ENCODE assay signal across 14 mouse cellular contexts in the genomic region with DNA sequence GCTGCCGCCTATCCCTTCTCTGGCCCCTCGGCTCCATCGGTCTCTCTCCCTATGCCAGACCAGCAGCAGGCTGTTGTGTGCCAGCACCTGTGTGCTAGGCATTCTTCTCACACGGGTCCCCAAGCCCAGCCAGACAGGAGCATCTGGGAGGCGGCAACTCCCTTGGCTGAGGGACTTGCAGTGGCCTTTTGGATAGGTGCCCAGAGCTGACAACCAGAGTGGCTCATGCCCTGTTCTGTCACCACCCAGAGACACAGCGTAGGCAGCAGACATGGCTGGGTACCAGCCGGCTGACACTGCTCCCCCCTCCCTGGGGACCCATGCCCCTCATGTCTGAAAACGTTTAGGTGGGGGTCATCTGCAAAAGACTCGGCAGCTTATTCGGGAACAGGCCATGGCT.
DNase-seq lines count a peak whose midpoint lies in the region; ATAC-seq lines count a peak whose summit lies in the region.
"Had no signal": no experiment of that assay in that cellular context is flagged by ENCODE, and none has a peak within 500 bp of the region (broad histone marks: within the 10 kb centered on the region; RNA-seq: fewer than 3 reads in every experiment).

No protein-coding gene starts in this region.

- DNase-seq in layer of hippocampus, adult 9-11 months: peak; percentile 34
- DNase-seq in layer of hippocampus, postnatal 14 days (ENCODE audit: low spot score in 2 of 2): no peak
- peak; percentile 26 for DNase-seq in cerebellum, adult 11-12 months
- DNase-seq in cerebellum, postnatal 36 days: peak; percentile 35 to 50
- DNase-seq in lung, postnatal 10 days: no peak
- DNase-seq in spleen, adult 12 weeks (ENCODE audit: low spot score): no peak
- DNase-seq: kidney, postnatal 10 days; right cerebral cortex, postnatal 4 days; thymus, adult 18-20 months had no signal

- no peak overlapping the region for H3K4me3 ChIP-seq in hindbrain, embryonic 15.5 days
- H3K4me3 ChIP-seq in liver, embryonic 12.5 days: no peak overlapping the region
- H3K4me3 ChIP-seq: embryonic facial prominence, embryonic 10.5 days; heart, embryonic 13.5 days; myocyte had no signal

- H3K27me3 ChIP-seq in hindbrain, embryonic 15.5 days: no peaks in the 10 kb centered on the region
- peaks cover 9% of the 10 kb centered on the region for H3K27me3 ChIP-seq in liver, embryonic 12.5 days (replicated peaks)
- H3K27me3 ChIP-seq: heart, embryonic 13.5 days had no signal

- 44% methylated on average over 10 of the region's 10 CpGs for WGBS in hindbrain, embryonic 15.5 days
- WGBS in liver, embryonic 12.5 days (ENCODE audit: insufficient replicate concordance): 63% methylated on average over 10 of the region's 10 CpGs

- no peaks in the 10 kb centered on the region for H3K36me3 ChIP-seq in hindbrain, embryonic 15.5 days
- no peaks in the 10 kb centered on the region for H3K36me3 ChIP-seq in liver, embryonic 12.5 days
- H3K36me3 ChIP-seq: embryonic facial prominence, embryonic 10.5 days; heart, embryonic 13.5 days had no signal

- H3K4me2 ChIP-seq in hindbrain, embryonic 15.5 days: no peak overlapping the region
- H3K4me2 ChIP-seq in liver, embryonic 12.5 days: no peak overlapping the region
- H3K4me2 ChIP-seq: heart, embryonic 13.5 days had no signal

- no peak overlapping the region for H3K9ac ChIP-seq in hindbrain, embryonic 15.5 days
- H3K9ac ChIP-seq in liver, embryonic 12.5 days: no peak overlapping the region
- H3K9ac ChIP-seq: heart, embryonic 13.5 days had no signal

- peak; percentile 63 for ATAC-seq in hindbrain, embryonic 15.5 days (ENCODE audit: low FRiP score, low read depth)
- no peak for ATAC-seq in liver, embryonic 12.5 days

- no peaks in the 10 kb centered on the region for H3K9me3 ChIP-seq in hindbrain, embryonic 15.5 days
- H3K9me3 ChIP-seq in liver, embryonic 12.5 days (replicated peaks): no peaks in the 10 kb centered on the region
- H3K9me3 ChIP-seq: embryonic facial prominence, embryonic 10.5 days; heart, embryonic 13.5 days had no signal

- peaks cover 34% of the 10 kb centered on the region for H3K4me1 ChIP-seq in hindbrain, embryonic 15.5 days (replicated peaks)
- H3K4me1 ChIP-seq in liver, embryonic 12.5 days: no peaks in the 10 kb centered on the region

- H3K27ac ChIP-seq in hindbrain, embryonic 15.5 days (replicated peaks): no peak overlapping the region
- no peak overlapping the region for H3K27ac ChIP-seq in liver, embryonic 12.5 days
- H3K27ac ChIP-seq: embryonic facial prominence, embryonic 10.5 days; heart, embryonic 13.5 days had no signal

Comparison
In these comparisons a context has a peak if more than half of its experiments do, and no peak if none do; other contexts are left out.
1. DNase-seq: peak in layer of hippocampus, adult 9-11 months (single experiment), cerebellum, adult 11-12 months (single experiment) and cerebellum, postnatal 36 days (2 of 2); none in layer of hippocampus, postnatal 14 days (0 of 2), lung, postnatal 10 days (single experiment) and spleen, adult 12 weeks (single experiment).